In genomic region chr14:51987177-51987576, GRCm38 (mm10) we compare ENCODE assay signal across 14 mouse cellular contexts. TPM values are rescaled to one million over a fixed set of nuclear protein-coding genes. Genes with fewer than 3 reads are reported as not detected.
DNase-seq lines count a peak whose midpoint lies in the region; ATAC-seq and TF ChIP-seq lines count a peak whose summit lies in the region.
"Had no signal": no experiment of that assay in that cellular context is flagged by ENCODE, and none has a peak within 500 bp of the region (broad histone marks: within the 10 kb centered on the region; RNA-seq: fewer than 3 reads in every experiment).

No protein-coding gene starts in this region.

- H3K4me1 ChIP-seq in hindbrain, postnatal 0 days (ENCODE audit: insufficient read depth, low read length): peaks cover 8% of the 10 kb centered on the region; the same call in 1 of the 2 replicates
- peaks cover 22% of the 10 kb centered on the region for H3K4me1 ChIP-seq in hindbrain, embryonic 16.5 days (ENCODE audit: control insufficient read depth, insufficient read depth, low read depth, low read length)
- peaks cover 2 to 11% of the 10 kb centered on the region in 2 experiments; a peak in 3 of 4 replicates for H3K4me1 ChIP-seq in MEL (ENCODE audit: control insufficient read depth in 1 of 2, insufficient read depth in 2 of 2, low read length in 2 of 2)
- peaks cover 19% of the 10 kb centered on the region for H3K4me1 ChIP-seq in embryonic facial prominence, embryonic 14.5 days (ENCODE audit: control insufficient read depth, insufficient read depth, low read length)
- H3K4me1 ChIP-seq in liver, embryonic 14.5 days (replicated peaks; ENCODE audit: control insufficient read depth in 2 of 2, insufficient read depth in 2 of 2, low read length in 1 of 2): peaks cover 29 to 32% of the 10 kb centered on the region in 2 experiments

- H3K4me3 ChIP-seq in hindbrain, postnatal 0 days (ENCODE audit: low read length): no peak overlapping the region
- H3K4me3 ChIP-seq in hindbrain, embryonic 16.5 days (ENCODE audit: low read length): no peak overlapping the region
- H3K4me3 ChIP-seq in MEL (ENCODE audit: control insufficient read depth in 1 of 2, insufficient read depth in 1 of 2, low read depth in 2 of 2, low read length in 2 of 2): no peak overlapping the region
- no peak overlapping the region for H3K4me3 ChIP-seq in embryonic facial prominence, embryonic 14.5 days (ENCODE audit: low read depth, low read length)
- H3K4me3 ChIP-seq in liver, embryonic 14.5 days (ENCODE audit: insufficient read depth in 1 of 2, low read depth in 2 of 2, low read length in 2 of 2): peak overlapping the region in 1 of 2 experiments; percentile 21; a peak in 1 of 4 replicates

- H3K27me3 ChIP-seq in hindbrain, postnatal 0 days (ENCODE audit: insufficient read depth, low read length): no peaks in the 10 kb centered on the region
- H3K27me3 ChIP-seq in hindbrain, embryonic 16.5 days (replicated peaks; ENCODE audit: control insufficient read depth, insufficient read depth, low read length): no peaks in the 10 kb centered on the region
- H3K27me3 ChIP-seq in MEL (ENCODE audit: control insufficient read depth in 1 of 2, insufficient read depth in 2 of 2, low read length in 2 of 2): no peaks in the 10 kb centered on the region
- no peaks in the 10 kb centered on the region for H3K27me3 ChIP-seq in embryonic facial prominence, embryonic 14.5 days (replicated peaks; ENCODE audit: control insufficient read depth, insufficient read depth, low read length)
- H3K27me3 ChIP-seq in liver, embryonic 14.5 days (ENCODE audit: control insufficient read depth, insufficient read depth, low read length): no peaks in the 10 kb centered on the region
- H3K27me3 ChIP-seq: heart, embryonic 15.5 days had no signal

- H3K36me3 ChIP-seq in hindbrain, postnatal 0 days (ENCODE audit: insufficient read depth, low read length): peaks cover 36% of the 10 kb centered on the region
- H3K36me3 ChIP-seq in hindbrain, embryonic 16.5 days (ENCODE audit: control insufficient read depth, insufficient read depth, low read length): peaks cover 30% of the 10 kb centered on the region
- peaks cover 0 to 18% of the 10 kb centered on the region in 2 experiments; a peak in 2 of 4 replicates for H3K36me3 ChIP-seq in MEL (ENCODE audit: control insufficient read depth in 1 of 2, insufficient read depth in 2 of 2, low read length in 2 of 2)
- H3K36me3 ChIP-seq in embryonic facial prominence, embryonic 14.5 days (ENCODE audit: control insufficient read depth, insufficient read depth, low read length): peaks cover 53% of the 10 kb centered on the region
- H3K36me3 ChIP-seq in liver, embryonic 14.5 days (replicated peaks; ENCODE audit: control insufficient read depth, insufficient read depth, low read depth): no peaks in the 10 kb centered on the region; the same call in 1 of the 2 replicates

- H3K9ac ChIP-seq in hindbrain, postnatal 0 days (replicated peaks; ENCODE audit: low read length): no peak overlapping the region
- no peak overlapping the region for H3K9ac ChIP-seq in hindbrain, embryonic 16.5 days (ENCODE audit: low read depth, low read length)
- H3K9ac ChIP-seq in MEL (ENCODE audit: control insufficient read depth, low read depth, low read length, poor library complexity, severe bottlenecking): no peak overlapping the region; the same call in 1 of the 2 replicates
- 0 out of 2 replicates have a peak overlapping the region, but pooled peaks have one; percentile 90 for H3K9ac ChIP-seq in embryonic facial prominence, embryonic 14.5 days (ENCODE audit: low read depth, low read length)
- H3K9ac ChIP-seq in liver, embryonic 14.5 days (replicated peaks): peak overlapping the region; percentile 1
- H3K9ac ChIP-seq: heart, embryonic 15.5 days had no signal

- TF ChIP-seq EP300 in MEL (IDR thresholded peaks at IDR 0.05; ENCODE audit: low read depth in 1 of 2, low read length in 2 of 2): peak; percentile 38 to 63; a peak in 1 of 4 replicates
- TF ChIP-seq EP300 in liver, embryonic 14.5 days (IDR thresholded peaks at IDR 0.05; ENCODE audit: low read depth): peak; percentile 45

- no peak for TF ChIP-seq RAD21 in MEL (IDR thresholded peaks at IDR 0.05; ENCODE audit: low read depth, low read length)

- TF ChIP-seq POLR2A in MEL (IDR thresholded peaks at IDR 0.05; ENCODE audit: control insufficient read depth in 1 of 2, insufficient read depth in 1 of 2, low read depth in 1 of 2, low read length in 2 of 2, poor library complexity in 1 of 2): no peak

- no peaks in the 10 kb centered on the region for H3K9me3 ChIP-seq in hindbrain, postnatal 0 days (ENCODE audit: low read length)
- H3K9me3 ChIP-seq in hindbrain, embryonic 16.5 days (ENCODE audit: control insufficient read depth, low read length): no peaks in the 10 kb centered on the region
- no peaks in the 10 kb centered on the region for H3K9me3 ChIP-seq in MEL (replicated peaks; ENCODE audit: insufficient read depth, low read length)
- no peaks in the 10 kb centered on the region for H3K9me3 ChIP-seq in embryonic facial prominence, embryonic 14.5 days (ENCODE audit: control insufficient read depth, low read length)
- no peaks in the 10 kb centered on the region for H3K9me3 ChIP-seq in liver, embryonic 14.5 days (ENCODE audit: control insufficient read depth, low read length)
- H3K9me3 ChIP-seq: heart, embryonic 15.5 days had no signal

- 92% methylated on average over 6 of the region's 6 CpGs for WGBS in hindbrain, postnatal 0 days
- WGBS in hindbrain, embryonic 16.5 days: 94% methylated on average over 6 of the region's 6 CpGs
- WGBS in embryonic facial prominence, embryonic 14.5 days: 83% methylated on average over 6 of the region's 6 CpGs
- WGBS in liver, embryonic 14.5 days (ENCODE audit: insufficient replicate concordance): 47% methylated on average over 6 of the region's 6 CpGs

- H3K4me2 ChIP-seq in hindbrain, postnatal 0 days (ENCODE audit: low read depth, low read length): 0 out of 2 replicates have a peak overlapping the region, but pooled peaks have one; percentile 93
- no peak overlapping the region for H3K4me2 ChIP-seq in hindbrain, embryonic 16.5 days (ENCODE audit: low read length)
- no peak overlapping the region; the same call in 1 of the 2 replicates for H3K4me2 ChIP-seq in embryonic facial prominence, embryonic 14.5 days (ENCODE audit: low read depth, low read length)
- peak overlapping the region; percentile 89 for H3K4me2 ChIP-seq in liver, embryonic 14.5 days (ENCODE audit: low read depth)

- DNase-seq in hindbrain, postnatal 0 days (ENCODE audit: low spot score): no peak
- peak; percentile 81 for DNase-seq in MEL (ENCODE audit: low read depth, low spot score)
- DNase-seq in embryonic facial prominence, embryonic 14.5 days (ENCODE audit: low spot score): no peak
- DNase-seq in liver, embryonic 14.5 days (ENCODE audit: low read depth in 3 of 3, low spot score in 3 of 3): peak in 2 of 3 experiments; percentile 52 to 57
- DNase-seq in adrenal gland, adult 2 months: no peak
- DNase-seq in gastrocnemius, adult 8-10 months (ENCODE audit: low spot score in 2 of 2): no peak
- DNase-seq: adrenal gland, postnatal 25 days; thymus, postnatal 14 days had no signal

- no peak for ATAC-seq in hindbrain, postnatal 0 days
- no peak for ATAC-seq in hindbrain, embryonic 16.5 days
- no peak for ATAC-seq in embryonic facial prominence, embryonic 14.5 days (ENCODE audit: low read depth)
- ATAC-seq in liver, embryonic 14.5 days (ENCODE audit: insufficient read depth): peak; percentile 58
- no peak for ATAC-seq in cerebellum, adult (ENCODE audit: insufficient number of reproducible peaks, low FRiP score, low TSS enrichment)
- ATAC-seq: forebrain, embryonic 16.5 days had no signal

- no peaks in the 10 kb centered on the region; the same call in 1 of the 2 replicates for H3K79me2 ChIP-seq in MEL (ENCODE audit: control insufficient read depth, insufficient read depth, low read length, poor library complexity)

- TF ChIP-seq CTCF in hindbrain, postnatal 0 days (IDR thresholded peaks at IDR 0.05; ENCODE audit: low read depth): no peak
- TF ChIP-seq CTCF in MEL (IDR thresholded peaks at IDR 0.05 in 2 of 3, conservative IDR thresholded peaks at IDR 0.05 in 1 of 3; ENCODE audit: control insufficient read depth in 1 of 3, insufficient read depth in 1 of 3, low read depth in 2 of 3, low read length in 3 of 3, poor library complexity in 1 of 3, severe bottlenecking in 1 of 3): no peak
- no peak for TF ChIP-seq CTCF in liver, embryonic 14.5 days (IDR thresholded peaks at IDR 0.05; ENCODE audit: low read depth)

- H3K27ac ChIP-seq in hindbrain, postnatal 0 days: no peak overlapping the region
- H3K27ac ChIP-seq in hindbrain, embryonic 16.5 days (ENCODE audit: low read depth, low read length): no peak overlapping the region
- peak overlapping the region; percentile 88 for H3K27ac ChIP-seq in MEL (ENCODE audit: control insufficient read depth, low read depth, low read length)
- H3K27ac ChIP-seq in embryonic facial prominence, embryonic 14.5 days (replicated peaks; ENCODE audit: low read depth, low read length): no peak overlapping the region
- peak overlapping the region; percentile 40 for H3K27ac ChIP-seq in liver, embryonic 14.5 days

RNA-seq across cellular contexts. Expression of gene Arhgef40, which starts 2.7 kb away (rescaled TPM):
- total RNA-seq in hindbrain, postnatal 0 days (2014; rRNA removed): 113 and 124 TPM in 2 replicates
- polyA plus RNA-seq in hindbrain, postnatal 0 days (2015; fragmentation: Nextera tagmentation; extraction: Ambion mirVana): 56.4 and 61.8 TPM in 2 replicates
- polyA plus RNA-seq in hindbrain, embryonic 16.5 days (2015; fragmentation: Nextera tagmentation; extraction: Ambion mirVana): 63.4 and 74.4 TPM in 2 replicates
- total RNA-seq in MEL (2012; rRNA removed): 6.4 and 9.9 TPM in 2 replicates
- polyA plus RNA-seq in MEL (2012; ENCODE audit: insufficient read depth in 1 of 2, insufficient read length in 2 of 2, low read depth in 1 of 2, low replicate concordance in 2 of 2, missing spikeins in 1 of 2): 100 to 1,000 TPM in 1 of 2 experiments, 10 to 100 TPM in 1; 37.5 to 150 TPM
- polyA plus RNA-seq in embryonic facial prominence, embryonic 14.5 days (2014; fragmentation: Nextera tagmentation; extraction: Ambion mirVana): 113 and 128 TPM in 2 replicates
- 14.1 and 15.3 TPM in 2 replicates for polyA plus RNA-seq in liver, embryonic 14.5 days (2012; rRNA removed)
- polyA plus RNA-seq in liver, embryonic 14.5 days (2014; fragmentation: Nextera tagmentation; extraction: Ambion mirVana): 9.4 and 16.5 TPM in 2 replicates
- 10 to 100 TPM; 39.7 to 56.9 TPM for total RNA-seq in adrenal gland, adult 2 months (2021)
- 97.8 and 107 TPM in 2 replicates for polyA plus RNA-seq in adrenal gland, adult 2 months (2012; rRNA removed)
- total RNA-seq in gastrocnemius, adult 8-10 months (2022): 1 to 10 TPM; 5.7 to 9.4 (median 6.2) TPM

RNA-seq across cellular contexts. Expression of gene Tmem253, which starts 28.3 kb away (rescaled TPM):
- total RNA-seq in hindbrain, postnatal 0 days (2014; rRNA removed): not detected in 2 replicates
- polyA plus RNA-seq in hindbrain, postnatal 0 days (2015; fragmentation: Nextera tagmentation; extraction: Ambion mirVana): 0.51 and 0.53 TPM in 2 replicates
- 0.39 and 0.51 TPM in 2 replicates for polyA plus RNA-seq in hindbrain, embryonic 16.5 days (2015; fragmentation: Nextera tagmentation; extraction: Ambion mirVana)
- 0.39 and 0.46 TPM in 2 replicates for total RNA-seq in MEL (2012; rRNA removed)
- 1 to 10 TPM in 1 of 2 experiments, not detected in 1; 3.6 TPM for polyA plus RNA-seq in MEL (2012; ENCODE audit: insufficient read depth in 1 of 2, insufficient read length in 2 of 2, low read depth in 1 of 2, low replicate concordance in 2 of 2, missing spikeins in 1 of 2)
- 0.64 and 0.82 TPM in 2 replicates for polyA plus RNA-seq in embryonic facial prominence, embryonic 14.5 days (2014; fragmentation: Nextera tagmentation; extraction: Ambion mirVana)
- polyA plus RNA-seq in liver, embryonic 14.5 days (2012; rRNA removed): 0.06 and 0.08 TPM in 2 replicates
- 0.24 TPM in 1 of 2 replicates, not detected in the other for polyA plus RNA-seq in liver, embryonic 14.5 days (2014; fragmentation: Nextera tagmentation; extraction: Ambion mirVana)
- total RNA-seq in adrenal gland, adult 2 months (2021): 1 to 10 TPM; 1.6 to 2.1 TPM
- polyA plus RNA-seq in adrenal gland, adult 2 months (2012; rRNA removed): 0.36 and 0.83 TPM in 2 replicates
- total RNA-seq in gastrocnemius, adult 8-10 months (2022): 1 to 10 TPM in 3 of 4 experiments, under 1 TPM in 1; 0.60 to 1.4 (median 1.2) TPM
- total RNA-seq: common myeloid progenitor, adult 5-6 weeks; liver, adult 2 months had no signal

RNA-seq across cellular contexts. Expression of gene Zfp219, which starts 33.4 kb away (rescaled TPM):
- total RNA-seq in hindbrain, postnatal 0 days (2014; rRNA removed): 91.7 and 98.7 TPM in 2 replicates
- polyA plus RNA-seq in hindbrain, postnatal 0 days (2015; fragmentation: Nextera tagmentation; extraction: Ambion mirVana): 25.8 and 31.0 TPM in 2 replicates
- polyA plus RNA-seq in hindbrain, embryonic 16.5 days (2015; fragmentation: Nextera tagmentation; extraction: Ambion mirVana): 23.7 and 28.0 TPM in 2 replicates
- total RNA-seq in MEL (2012; rRNA removed): 32.1 and 36.3 TPM in 2 replicates
- polyA plus RNA-seq in MEL (2012; ENCODE audit: insufficient read depth in 1 of 2, insufficient read length in 2 of 2, low read depth in 1 of 2, low replicate concordance in 2 of 2, missing spikeins in 1 of 2): 10 to 100 TPM in 1 of 2 experiments, not detected in 1; 46.9 TPM
- polyA plus RNA-seq in embryonic facial prominence, embryonic 14.5 days (2014; fragmentation: Nextera tagmentation; extraction: Ambion mirVana): 21.4 and 25.2 TPM in 2 replicates
- 9.7 and 10.4 TPM in 2 replicates for polyA plus RNA-seq in liver, embryonic 14.5 days (2012; rRNA removed)
- 7.4 and 9.8 TPM in 2 replicates for polyA plus RNA-seq in liver, embryonic 14.5 days (2014; fragmentation: Nextera tagmentation; extraction: Ambion mirVana)
- total RNA-seq in adrenal gland, adult 2 months (2021): 10 to 100 TPM; 40.7 to 52.9 TPM
- 133 and 156 TPM in 2 replicates for polyA plus RNA-seq in adrenal gland, adult 2 months (2012; rRNA removed)
- total RNA-seq in gastrocnemius, adult 8-10 months (2022): 10 to 100 TPM in 3 of 4 experiments, 1 to 10 TPM in 1; 9.9 to 14.0 (median 13.0) TPM

RNA-seq across cellular contexts. Expression of gene Olfr221, which starts 55.1 kb away (rescaled TPM):
- total RNA-seq in hindbrain, postnatal 0 days (2014; rRNA removed): not detected in 2 replicates
- not detected in 2 replicates for polyA plus RNA-seq in hindbrain, postnatal 0 days (2015; fragmentation: Nextera tagmentation; extraction: Ambion mirVana)
- not detected in 2 replicates for polyA plus RNA-seq in hindbrain, embryonic 16.5 days (2015; fragmentation: Nextera tagmentation; extraction: Ambion mirVana)
- not detected in 2 replicates for total RNA-seq in MEL (2012; rRNA removed)
- not detected for polyA plus RNA-seq in MEL (2012; ENCODE audit: insufficient read depth in 1 of 2, insufficient read length in 2 of 2, low read depth in 1 of 2, low replicate concordance in 2 of 2, missing spikeins in 1 of 2)
- not detected in 2 replicates for polyA plus RNA-seq in embryonic facial prominence, embryonic 14.5 days (2014; fragmentation: Nextera tagmentation; extraction: Ambion mirVana)
- polyA plus RNA-seq in liver, embryonic 14.5 days (2012; rRNA removed): not detected in 2 replicates
- polyA plus RNA-seq in liver, embryonic 14.5 days (2014; fragmentation: Nextera tagmentation; extraction: Ambion mirVana): not detected in 2 replicates
- not detected for total RNA-seq in adrenal gland, adult 2 months (2021)
- polyA plus RNA-seq in adrenal gland, adult 2 months (2012; rRNA removed): not detected in 2 replicates
- not detected for total RNA-seq in gastrocnemius, adult 8-10 months (2022)
- total RNA-seq: adrenal gland, postnatal 25 days; common myeloid progenitor, adult 5-6 weeks; liver, adult 2 months had no signal
- polyA plus RNA-seq: forebrain, embryonic 16.5 days; heart, embryonic 15.5 days; liver, adult 2 months had no signal

Comparison
In these comparisons a context has a peak if more than half of its experiments do, and no peak if none do; other contexts are left out.
1. H3K4me2 ChIP-seq: peak in hindbrain, postnatal 0 days (single experiment) and liver, embryonic 14.5 days (single experiment); none in hindbrain, embryonic 16.5 days (single experiment) and embryonic facial prominence, embryonic 14.5 days (single experiment).
2. DNase-seq: peak in MEL (single experiment) and liver, embryonic 14.5 days (2 of 3); none in hindbrain, postnatal 0 days (single experiment), embryonic facial prominence, embryonic 14.5 days (single experiment), adrenal gland, adult 2 months (single experiment) and gastrocnemius, adult 8-10 months (0 of 2).
3. H3K27ac ChIP-seq: peak in MEL (single experiment) and liver, embryonic 14.5 days (single experiment); none in hindbrain, postnatal 0 days (single experiment), hindbrain, embryonic 16.5 days (single experiment) and embryonic facial prominence, embryonic 14.5 days (single experiment).
4. H3K9ac ChIP-seq: peak in embryonic facial prominence, embryonic 14.5 days (single experiment) and liver, embryonic 14.5 days (single experiment); none in hindbrain, postnatal 0 days (single experiment), hindbrain, embryonic 16.5 days (single experiment) and MEL (single experiment).